In genomic region chr4:107892663-107893062, GRCm38 (mm10) we compare ENCODE assay signal across 13 mouse cellular contexts. TPM values are rescaled to one million over a fixed set of nuclear protein-coding genes. Genes with fewer than 3 reads are reported as not detected.
A peak's percentile ranks its signal among the peaks of the same experiment; 100 is the strongest.
DNase-seq lines count a peak whose midpoint lies in the region; ATAC-seq and TF ChIP-seq lines count a peak whose summit lies in the region.
"Had no signal": no experiment of that assay in that cellular context is flagged by ENCODE, and none has a peak within 500 bp of the region (broad histone marks: within the 10 kb centered on the region; RNA-seq: fewer than 3 reads in every experiment).

No protein-coding gene starts in this region.

- no peak for ATAC-seq in forebrain, embryonic 14.5 days
- no peak for ATAC-seq in forebrain, embryonic 13.5 days
- ATAC-seq in liver, embryonic 11.5 days (replicated peaks; ENCODE audit: low FRiP score) = no peak
- peak; percentile 21 for ATAC-seq in CD4-positive, CD25-positive, alpha-beta regulatory T cell, adult 4 months

- H3K36me3 ChIP-seq in forebrain, embryonic 14.5 days (ENCODE audit: control insufficient read depth, insufficient read depth, low read length) = peaks cover 55% of the 10 kb centered on the region
- peaks cover 61% of the 10 kb centered on the region for H3K36me3 ChIP-seq in forebrain, embryonic 13.5 days (ENCODE audit: poor library complexity, severe bottlenecking)
- H3K36me3 ChIP-seq in liver, adult 2 months (ENCODE audit: control insufficient read depth, insufficient read depth, low read length) = peaks cover 11% of the 10 kb centered on the region
- peaks cover 25% of the 10 kb centered on the region for H3K36me3 ChIP-seq in liver, embryonic 11.5 days (ENCODE audit: control insufficient read depth, insufficient read depth, low read length)

- no peak overlapping the region for H3K4me3 ChIP-seq in forebrain, embryonic 14.5 days (ENCODE audit: low read depth, low read length)
- H3K4me3 ChIP-seq in forebrain, embryonic 13.5 days = no peak overlapping the region
- H3K4me3 ChIP-seq in liver, adult 2 months (ENCODE audit: insufficient read depth, low read depth, low read length) = no peak overlapping the region
- H3K4me3 ChIP-seq in liver, embryonic 11.5 days (ENCODE audit: low read depth, low read length) = no peak overlapping the region
- H3K4me3 ChIP-seq: embryonic facial prominence, embryonic 15.5 days; hindbrain, embryonic 15.5 days; neural tube, embryonic 12.5 days had no signal

- TF ChIP-seq CTCF in liver, adult 2 months (IDR thresholded peaks at IDR 0.05; ENCODE audit: low read depth, low read length) = peak; percentile 54

- no peak overlapping the region for H3K4me2 ChIP-seq in forebrain, embryonic 14.5 days (ENCODE audit: low read length)
- H3K4me2 ChIP-seq in forebrain, embryonic 13.5 days = no peak overlapping the region
- no peak overlapping the region for H3K4me2 ChIP-seq in liver, embryonic 11.5 days
- H3K4me2 ChIP-seq: embryonic facial prominence, embryonic 15.5 days; hindbrain, embryonic 15.5 days; neural tube, embryonic 12.5 days had no signal

- H3K27me3 ChIP-seq in forebrain, embryonic 14.5 days (replicated peaks; ENCODE audit: control insufficient read depth, insufficient read depth, low read length) = no peaks in the 10 kb centered on the region
- no peaks in the 10 kb centered on the region for H3K27me3 ChIP-seq in forebrain, embryonic 13.5 days
- no peaks in the 10 kb centered on the region for H3K27me3 ChIP-seq in liver, adult 2 months (ENCODE audit: control insufficient read depth, insufficient read depth, low read length)
- H3K27me3 ChIP-seq in liver, embryonic 11.5 days (replicated peaks; ENCODE audit: control insufficient read depth, insufficient read depth, low read length) = no peaks in the 10 kb centered on the region
- H3K27me3 ChIP-seq: embryonic facial prominence, embryonic 15.5 days; hindbrain, embryonic 15.5 days; neural tube, embryonic 12.5 days had no signal

- H3K4me1 ChIP-seq in forebrain, embryonic 14.5 days (ENCODE audit: control insufficient read depth, insufficient read depth, low read length) = peaks cover 7% of the 10 kb centered on the region; the same call in 1 of the 2 replicates
- peaks cover 15% of the 10 kb centered on the region for H3K4me1 ChIP-seq in forebrain, embryonic 13.5 days
- peaks cover 5% of the 10 kb centered on the region for H3K4me1 ChIP-seq in liver, adult 2 months (ENCODE audit: control insufficient read depth, insufficient read depth, low read length)
- H3K4me1 ChIP-seq in liver, embryonic 11.5 days (replicated peaks; ENCODE audit: control insufficient read depth, insufficient read depth, low read length) = peaks cover 15% of the 10 kb centered on the region

- DNase-seq in forebrain, embryonic 14.5 days (ENCODE audit: low spot score) = peak; percentile 63
- DNase-seq in liver, adult 2 months (ENCODE audit: extremely low read depth, low read depth, low spot score) = peak; percentile 47
- no peak for DNase-seq in liver, embryonic 11.5 days (ENCODE audit: low spot score)
- DNase-seq in embryo, embryonic 10.5 days (ENCODE audit: low spot score) = peak; percentile 58
- no peak for DNase-seq in right cerebral cortex, postnatal 25 days
- DNase-seq in frontal cortex, postnatal 14 days (ENCODE audit: low spot score in 2 of 2) = no peak
- DNase-seq: thymus, postnatal 14 days had no signal

- no peak overlapping the region for H3K9ac ChIP-seq in forebrain, embryonic 14.5 days (ENCODE audit: low read length)
- no peak overlapping the region for H3K9ac ChIP-seq in forebrain, embryonic 13.5 days
- H3K9ac ChIP-seq in liver, adult 2 months (ENCODE audit: low read depth, low read length) = no peak overlapping the region
- H3K9ac ChIP-seq in liver, embryonic 11.5 days (ENCODE audit: low read depth, low read length) = no peak overlapping the region
- H3K9ac ChIP-seq: embryonic facial prominence, embryonic 15.5 days; hindbrain, embryonic 15.5 days; neural tube, embryonic 12.5 days had no signal

- no peaks in the 10 kb centered on the region for H3K9me3 ChIP-seq in forebrain, embryonic 14.5 days (replicated peaks; ENCODE audit: control insufficient read depth, low read length)
- no peaks in the 10 kb centered on the region for H3K9me3 ChIP-seq in forebrain, embryonic 13.5 days (replicated peaks)
- H3K9me3 ChIP-seq in liver, embryonic 11.5 days (ENCODE audit: control insufficient read depth, low read length) = no peaks in the 10 kb centered on the region
- H3K9me3 ChIP-seq: embryonic facial prominence, embryonic 15.5 days; G1E; hindbrain, embryonic 15.5 days; neural tube, embryonic 12.5 days had no signal

- H3K27ac ChIP-seq in forebrain, embryonic 14.5 days (ENCODE audit: low read depth, low read length) = no peak overlapping the region
- no peak overlapping the region for H3K27ac ChIP-seq in forebrain, embryonic 13.5 days
- H3K27ac ChIP-seq in liver, adult 2 months (replicated peaks; ENCODE audit: insufficient read depth, low read depth, low read length) = no peak overlapping the region
- H3K27ac ChIP-seq in liver, embryonic 11.5 days (ENCODE audit: low read depth, low read length) = no peak overlapping the region
- H3K27ac ChIP-seq: embryonic facial prominence, embryonic 15.5 days; hindbrain, embryonic 15.5 days; neural tube, embryonic 12.5 days had no signal

- no peak for TF ChIP-seq POLR2A in liver, adult 2 months (IDR thresholded peaks at IDR 0.05; ENCODE audit: extremely low read depth, insufficient read depth, low read length)

- H3K79me2 ChIP-seq in liver, adult 2 months (ENCODE audit: control insufficient read depth, insufficient read depth, low read length) = no peaks in the 10 kb centered on the region

- WGBS in forebrain, embryonic 14.5 days = 84% methylated on average over 2 of the region's 2 CpGs
- 75% methylated on average over 2 of the region's 2 CpGs for WGBS in forebrain, embryonic 13.5 days
- 71% methylated on average over 2 of the region's 2 CpGs for WGBS in liver, adult 2 months
- 79% methylated on average over 2 of the region's 2 CpGs for WGBS in liver, embryonic 11.5 days

RNA-seq across cellular contexts. Expression of gene 0610037L13Rik, which starts 3.0 kb away (rescaled TPM):
- 116 and 127 TPM in 2 replicates for polyA plus RNA-seq in forebrain, embryonic 14.5 days (2014; fragmentation: Nextera tagmentation; extraction: Ambion mirVana)
- polyA plus RNA-seq in forebrain, embryonic 13.5 days (2015; fragmentation: Nextera tagmentation; extraction: Ambion mirVana) = 116 and 118 TPM in 2 replicates
- 39.0 and 44.9 TPM in 2 replicates for total RNA-seq in liver, adult 2 months (2014; rRNA removed)
- 24.3 and 28.2 TPM in 2 replicates for polyA plus RNA-seq in liver, adult 2 months (2012; rRNA removed)
- 89.2 and 90.7 TPM in 2 replicates for polyA plus RNA-seq in liver, embryonic 11.5 days (2014; fragmentation: Nextera tagmentation; extraction: Ambion mirVana)
- 10 to 100 TPM; 51.0 to 63.0 TPM for polyA plus RNA-seq in CD4-positive, CD25-positive, alpha-beta regulatory T cell, adult 4 months (2017; shearing (Covaris generic))

RNA-seq across cellular contexts. Expression of gene Magoh, which starts 13.1 kb away (rescaled TPM):
- polyA plus RNA-seq in forebrain, embryonic 14.5 days (2014; fragmentation: Nextera tagmentation; extraction: Ambion mirVana) = 151 and 175 TPM in 2 replicates
- polyA plus RNA-seq in forebrain, embryonic 13.5 days (2015; fragmentation: Nextera tagmentation; extraction: Ambion mirVana) = 196 and 224 TPM in 2 replicates
- total RNA-seq in liver, adult 2 months (2014; rRNA removed) = 42.3 and 46.1 TPM in 2 replicates
- 27.4 and 28.5 TPM in 2 replicates for polyA plus RNA-seq in liver, adult 2 months (2012; rRNA removed)
- 215 and 224 TPM in 2 replicates for polyA plus RNA-seq in liver, embryonic 11.5 days (2014; fragmentation: Nextera tagmentation; extraction: Ambion mirVana)
- polyA plus RNA-seq in CD4-positive, CD25-positive, alpha-beta regulatory T cell, adult 4 months (2017; shearing (Covaris generic)) = 100 to 1,000 TPM; 109 to 118 TPM

RNA-seq across cellular contexts. Expression of gene Cpt2, which starts 30.7 kb away (rescaled TPM):
- polyA plus RNA-seq in forebrain, embryonic 14.5 days (2014; fragmentation: Nextera tagmentation; extraction: Ambion mirVana) = 20.3 and 21.0 TPM in 2 replicates
- 19.4 and 19.8 TPM in 2 replicates for polyA plus RNA-seq in forebrain, embryonic 13.5 days (2015; fragmentation: Nextera tagmentation; extraction: Ambion mirVana)
- total RNA-seq in liver, adult 2 months (2014; rRNA removed) = 106 and 125 TPM in 2 replicates
- 159 and 191 TPM in 2 replicates for polyA plus RNA-seq in liver, adult 2 months (2012; rRNA removed)
- polyA plus RNA-seq in liver, embryonic 11.5 days (2014; fragmentation: Nextera tagmentation; extraction: Ambion mirVana) = 52.8 and 63.7 TPM in 2 replicates
- 10 to 100 TPM; 18.9 to 27.3 TPM for polyA plus RNA-seq in CD4-positive, CD25-positive, alpha-beta regulatory T cell, adult 4 months (2017; shearing (Covaris generic))

Comparison
In these comparisons a context has a peak if more than half of its experiments do, and no peak if none do; other contexts are left out.
1. DNase-seq: peak in forebrain, embryonic 14.5 days (single experiment), liver, adult 2 months (single experiment) and embryo, embryonic 10.5 days (single experiment); none in liver, embryonic 11.5 days (single experiment), right cerebral cortex, postnatal 25 days (single experiment) and frontal cortex, postnatal 14 days (0 of 2).